Mouse (Mus musculus) lung, postnatal 25 days (tissue): ENCODE data around the gene Pawr.
A peak's percentile ranks its signal among the peaks of the same experiment; 100 is the strongest.
"Not testable (repeated sequence)": the region's sequence is repeated elsewhere in the genome, so short reads cannot be mapped to it uniquely, and the experiment has no call there.

Experiments
- DNase-seq: peaks from one replicate; pipeline ENCODE4 v3.0.0; 2022; ENCODE audit warnings: low spot score

Pawr gene

GRCm38 (mm10) chr10:108314396-108314795 lies 17.5 kb upstream of the Pawr start:
- DNase-seq, result no peak

GRCm38 (mm10) chr10:108315236-108315635 lies 16.7 kb upstream of the Pawr start:
- DNase-seq, result no peak

- no peak for DNase-seq
These were observed 3.6 kb upstream of the Pawr start for GRCm38 (mm10) chr10:108328356-108328755.

- DNase-seq, result no peak
These were observed 2.9 kb upstream of the Pawr start for GRCm38 (mm10) chr10:108328983-108329382.

GRCm38 (mm10) chr10:108329771-108330170 lies 2.1 kb upstream of the Pawr start:
- DNase-seq, result no peak

GRCm38 (mm10) chr10:108330964-108331363 lies 957 bp upstream of the Pawr start:
- no peak for DNase-seq

- peak; percentile 51 for DNase-seq
These were observed 935 bp downstream of the Pawr start for GRCm38 (mm10) chr10:108332571-108333541.

GRCm38 (mm10) chr10:108333642-108334041 lies 1.7 kb downstream of the Pawr start:
- no peak for DNase-seq

- DNase-seq, result no peak
These were observed 2.2 kb downstream of the Pawr start for GRCm38 (mm10) chr10:108334096-108334495.

- DNase-seq, result no peak
These were observed 3.9 kb downstream of the Pawr start for GRCm38 (mm10) chr10:108335736-108336292.

GRCm38 (mm10) chr10:108336581-108336980 lies 4.7 kb downstream of the Pawr start:
- DNase-seq, result no peak

GRCm38 (mm10) chr10:108338055-108338961 lies 6.4 kb downstream of the Pawr start:
- no peak for DNase-seq

GRCm38 (mm10) chr10:108339118-108339517 lies 7.2 kb downstream of the Pawr start:
- DNase-seq, result no peak

GRCm38 (mm10) chr10:108339872-108340271 lies 8.0 kb downstream of the Pawr start:
- DNase-seq, result no peak

GRCm38 (mm10) chr10:108343734-108344133 lies 11.8 kb downstream of the Pawr start:
- no peak for DNase-seq

- no peak for DNase-seq
These were observed 13.2 kb downstream of the Pawr start for GRCm38 (mm10) chr10:108345123-108345522.

- not testable (repeated sequence) for DNase-seq
These were observed 14.4 kb downstream of the Pawr start for GRCm38 (mm10) chr10:108346301-108346700.

GRCm38 (mm10) chr10:108350125-108351070 lies 18.5 kb downstream of the Pawr start:
- DNase-seq, result no peak

- no peak for DNase-seq
These were observed 21.0 kb downstream of the Pawr start for GRCm38 (mm10) chr10:108352944-108353343.

GRCm38 (mm10) chr10:108354726-108355391 lies 22.9 kb downstream of the Pawr start:
- DNase-seq, result no peak

- no peak for DNase-seq
These were observed 23.5 kb downstream of the Pawr start for GRCm38 (mm10) chr10:108355392-108355775.
